Mouse (Mus musculus): ENCODE measurements at regions not wholly inside any gene's neighbourhood (a gene's known extent, or its start where the extent isn't known, plus 50 kb on each side); places are given as distances from the start of the nearest gene placed in this dataset.

- no peak for TF ChIP-seq POLR2A (IDR thresholded peaks at IDR 0.05; ENCODE audit: borderline replicate concordance, insufficient read depth, low read length)
- no peak for TF ChIP-seq CTCF (IDR thresholded peaks at IDR 0.05; ENCODE audit: borderline replicate concordance, insufficient read depth, low read depth, low read length)
Observed at GRCm38 (mm10) chr2:179148194-179148593, 294.0 kb upstream of the Cdh4 start.
